Mouse (Mus musculus) kidney, adult 11 months (tissue): Measurements from ENCODE around the gene Phlda2.

ENCODE experiments used
- DNase-seq: peaks from one replicate; pipeline ENCODE4 v3.0.0; 2022

Gene Phlda2

GRCm38 (mm10) chr7:143461294-143461870 lies 41.6 kb downstream of the Phlda2 start:
- no peak for DNase-seq

GRCm38 (mm10) chr7:143460874-143461273 lies 42.1 kb downstream of the Phlda2 start, which contains the start of gene Cdkn1c:
TSS of gene Cdkn1c (minus strand) at chr7:143461050.
- DNase-seq, result peak; percentile 90

DNA sequence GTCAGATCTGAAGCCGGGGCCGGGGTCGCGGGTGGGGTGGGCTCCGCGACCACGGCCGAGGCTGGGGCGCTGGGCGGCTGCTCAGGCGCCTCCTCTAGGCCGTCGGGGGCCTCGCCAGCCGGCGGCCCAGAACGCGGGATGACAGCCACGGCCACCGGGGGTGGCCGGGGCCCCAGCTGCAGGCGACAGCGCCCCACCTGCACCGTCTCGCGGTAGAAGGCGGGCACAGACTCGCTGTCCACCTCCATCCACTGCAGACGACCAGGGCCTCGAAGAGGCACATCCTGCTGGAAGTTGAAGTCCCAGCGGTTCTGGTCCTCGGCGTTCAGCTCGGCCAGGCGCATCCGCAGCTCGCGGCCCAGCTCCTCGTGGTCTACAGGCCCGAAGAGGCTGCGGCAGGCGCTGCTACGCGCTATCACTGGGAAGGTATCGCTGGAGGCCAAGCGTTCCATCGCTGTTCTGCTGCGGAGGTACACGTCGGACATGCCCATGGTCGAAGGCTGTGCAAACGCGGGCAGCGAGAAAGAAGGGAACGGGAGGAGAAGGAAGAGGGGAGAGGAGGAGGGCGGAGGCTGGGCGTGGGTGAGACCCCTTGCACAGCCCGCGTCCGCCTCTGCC lies 42.6 kb downstream of the Phlda2 start:
- no peak for DNase-seq

- no peak for DNase-seq
Observed at GRCm38 (mm10) chr7:143459332-143460211, 43.4 kb downstream of the Phlda2 start.

DNA sequence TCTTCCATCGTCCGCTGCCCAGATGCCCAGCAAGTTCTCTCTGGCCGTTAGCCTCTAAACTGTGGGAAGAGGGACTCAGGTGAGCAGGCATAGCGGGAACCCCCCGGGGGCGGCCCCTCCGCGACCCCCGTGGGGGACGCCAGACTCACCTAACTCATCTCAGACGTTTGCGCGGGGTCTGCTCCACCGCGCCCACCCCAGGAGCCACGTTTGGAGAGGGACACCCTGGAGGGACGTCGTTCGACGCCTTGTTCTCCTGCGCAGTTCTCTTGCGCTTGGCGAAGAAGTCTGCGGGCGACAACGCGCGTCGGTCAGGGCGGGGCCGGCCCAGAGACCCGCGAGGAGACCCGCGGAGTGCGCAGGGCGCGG lies 44.0 kb downstream of the Phlda2 start:
- no peak for DNase-seq
